Mouse (Mus musculus) liver, embryonic 14.5 days (tissue): ENCODE data around the gene Arhgef19.

Experiments
- CTCF ChIP-seq: IDR thresholded peaks from 2 replicates; pipeline ENCODE4 v1.5.1; 2016; ENCODE audit warnings: antibody characterized with exemption, low read depth, control low read depth
- EP300 ChIP-seq: IDR thresholded peaks from 2 replicates; pipeline ENCODE4 v1.6.1; 2016; ENCODE audit warnings: antibody characterized with exemption, low read depth

DNA sequence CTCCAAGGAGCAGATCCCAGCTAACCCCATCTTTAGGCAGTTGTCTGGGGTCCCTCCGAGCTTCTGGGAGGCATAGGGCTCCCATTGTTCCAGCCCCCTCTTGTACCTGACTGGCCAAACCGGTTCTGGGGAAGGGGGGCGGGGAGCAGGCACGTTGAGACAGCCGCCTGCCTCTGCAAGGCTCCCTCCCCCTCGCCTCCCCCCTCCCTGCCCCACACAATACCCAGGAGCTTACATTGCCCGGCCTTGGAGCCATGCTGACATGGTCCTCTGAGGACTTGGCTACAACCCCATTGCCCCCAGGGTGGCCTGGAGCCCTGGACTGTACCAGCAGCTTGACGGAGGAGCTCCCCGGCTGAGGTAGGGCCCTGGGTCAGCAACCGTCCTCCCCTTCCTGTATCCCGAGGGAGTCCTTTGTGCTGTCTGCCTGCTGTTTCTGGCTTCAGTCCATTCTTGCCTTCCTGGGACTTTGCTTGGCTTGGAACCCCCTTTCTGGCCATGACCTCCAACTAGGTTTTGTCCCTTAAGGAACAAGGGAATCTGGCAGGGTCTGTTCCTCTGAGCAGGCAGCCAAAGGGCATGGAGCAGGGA is 3.4 kb downstream of the Arhgef19 start:
- TF ChIP-seq CTCF: no peak
- no peak for TF ChIP-seq EP300
